Mouse (Mus musculus) CH12.LX (cell line): Measurements from ENCODE around the gene Opn4. TPM values are rescaled to one million over a fixed set of nuclear protein-coding genes. Genes with fewer than 3 reads are reported as not detected.

Experiments
- DNase-seq: peaks from one replicate; pipeline ENCODE4 v3.0.0-alpha.2; 2013; ENCODE audit errors: extremely low read depth
- H3K27ac ChIP-seq: 2 replicates; pipeline ENCODE4 v1.5.1; 2012; ENCODE audit warnings: low read depth, mild to moderate bottlenecking, control low read depth, moderate library complexity; ENCODE audit not compliant: insufficient read depth
- H3K27me3 ChIP-seq: replicated peaks from 2 replicates; pipeline ENCODE3; 2012; ENCODE audit warnings: inconsistent platforms
- H3K36me3 ChIP-seq, 2 experiments: replicated peaks in 1 of 2; 2 replicates each; pipeline versions ENCODE3 to v1.6.1; 2012; ENCODE audit warnings: inconsistent platforms in 1 of 2, low read length in 1 of 2, mild to moderate bottlenecking in 1 of 2, mixed read lengths in 1 of 2, moderate library complexity in 1 of 2; ENCODE audit not compliant: control insufficient read depth in 1 of 2, insufficient read depth in 1 of 2
- H3K4me1 ChIP-seq, 2 experiments: 2 replicates each; pipeline ENCODE4 v1.6.1; 2012; ENCODE audit warnings: inconsistent platforms in 1 of 2, moderate library complexity in 1 of 2; ENCODE audit not compliant: insufficient read depth in 2 of 2, control insufficient read depth in 1 of 2
- H3K4me2 ChIP-seq: 2 replicates; pipeline ENCODE4 v1.6.1; 2012; ENCODE audit warnings: low read depth, mild to moderate bottlenecking, control low read depth; ENCODE audit not compliant: poor library complexity, insufficient read depth, severe bottlenecking
- H3K4me3 ChIP-seq, 3 experiments: fragments of 150-350 bp in 1 of 3; sonication (generic) in 1 of 3; replicated peaks in 1 of 3; 2 replicates each; pipeline versions ENCODE3 to v1.5.1; 2011 to 2012; ENCODE audit warnings: low read depth in 2 of 3, low read length in 2 of 3, mild to moderate bottlenecking in 2 of 3, moderate library complexity in 2 of 3, control low read depth in 1 of 3, improper control_type of control experiment in 1 of 3, inconsistent platforms in 1 of 3, mixed read lengths in 1 of 3; ENCODE audit not compliant: poor library complexity in 1 of 3
- H3K79me2 ChIP-seq: replicated peaks from 2 replicates; pipeline ENCODE4 v1.6.1; 2012; ENCODE audit warnings: mild to moderate bottlenecking, moderate library complexity; ENCODE audit not compliant: control insufficient read depth, poor library complexity, insufficient read depth, severe bottlenecking; ENCODE audit errors: extremely low read depth
- H3K9ac ChIP-seq: 2 replicates; pipeline ENCODE4 v1.6.1; 2012; ENCODE audit warnings: low read depth, mild to moderate bottlenecking, control low read depth, moderate library complexity; ENCODE audit not compliant: insufficient read depth
- H3K9me3 ChIP-seq: replicated peaks from 2 replicates; pipeline ENCODE3; 2012; ENCODE audit warnings: low read length, inconsistent platforms, mixed read lengths
- BHLHE40 ChIP-seq: IDR thresholded peaks from 2 replicates; pipeline ENCODE4 v1.6.1; 2011; ENCODE audit warnings: mild to moderate bottlenecking, low read depth, low read length, improper control_type of control experiment
- CHD1 ChIP-seq: IDR thresholded peaks from 2 replicates; pipeline ENCODE4 v1.6.1; 2012; ENCODE audit warnings: low read depth, low read length, improper control_type of control experiment, inconsistent platforms
- CTCF ChIP-seq, 2 experiments: IDR thresholded peaks in 1 of 2; conservative IDR thresholded peaks in 1 of 2; 2 replicates each; pipeline ENCODE4 v1.5.1; 2011 to 2012; ENCODE audit warnings: low read depth in 2 of 2, low read length in 2 of 2, improper control_type of control experiment in 1 of 2, inconsistent platforms in 1 of 2, mild to moderate bottlenecking in 1 of 2, moderate library complexity in 1 of 2
- ELF1 ChIP-seq: IDR thresholded peaks from 2 replicates; pipeline ENCODE4 v1.6.1; 2014; ENCODE audit warnings: low read depth, mild to moderate bottlenecking, inconsistent platforms, low read length, improper control_type of control experiment
- GABPA ChIP-seq: IDR thresholded peaks from 2 replicates; pipeline ENCODE4 v1.6.1; 2012; ENCODE audit warnings: low read depth, low read length, improper control_type of control experiment, inconsistent platforms; ENCODE audit not compliant: insufficient replicate concordance
- JUN ChIP-seq: IDR thresholded peaks from 2 replicates; pipeline ENCODE4 v1.6.1; 2011; ENCODE audit warnings: low read depth, mild to moderate bottlenecking, low read length, improper control_type of control experiment, moderate library complexity; ENCODE audit not compliant: insufficient read depth
- JUND ChIP-seq: conservative IDR thresholded peaks from 2 replicates; pipeline ENCODE4 v1.6.1; 2011; ENCODE audit warnings: low read depth, low read length, improper control_type of control experiment
- MAFK ChIP-seq: IDR thresholded peaks from 2 replicates; pipeline ENCODE4 v1.6.1; 2011; ENCODE audit warnings: low read length, improper control_type of control experiment; ENCODE audit not compliant: insufficient replicate concordance
- MAZ ChIP-seq: IDR thresholded peaks from 2 replicates; pipeline ENCODE4 v1.6.1; 2012; ENCODE audit warnings: low read depth, mild to moderate bottlenecking, inconsistent platforms, low read length, improper control_type of control experiment, moderate library complexity
- MEF2A ChIP-seq: IDR thresholded peaks from 2 replicates; pipeline ENCODE4 v1.6.1; 2014; ENCODE audit warnings: low read depth, mild to moderate bottlenecking, inconsistent platforms, low read length, improper control_type of control experiment, borderline replicate concordance
- MXI1 ChIP-seq: IDR thresholded peaks from 2 replicates; pipeline ENCODE4 v1.6.1; 2011; ENCODE audit warnings: mild to moderate bottlenecking, low read depth, low read length, improper control_type of control experiment
- NRF1 ChIP-seq: IDR thresholded peaks from 2 replicates; pipeline ENCODE4 v1.6.1; 2014; ENCODE audit warnings: low read depth, mild to moderate bottlenecking, inconsistent platforms, low read length, improper control_type of control experiment, moderate library complexity
- PAX5 ChIP-seq: IDR thresholded peaks from 2 replicates; pipeline ENCODE4 v1.6.1; 2012; ENCODE audit warnings: low read length, inconsistent platforms, mixed read lengths
- POLR2AphosphoS2 ChIP-seq: IDR thresholded peaks from 2 replicates; pipeline ENCODE4 v1.6.1; 2011; ENCODE audit warnings: low read depth, low read length, improper control_type of control experiment
- RAD21 ChIP-seq: IDR thresholded peaks from 2 replicates; pipeline ENCODE4 v1.6.1; 2011; ENCODE audit warnings: low read depth, mild to moderate bottlenecking, low read length, improper control_type of control experiment, moderate library complexity
- SIN3A ChIP-seq: IDR thresholded peaks from 2 replicates; pipeline ENCODE4 v1.6.1; 2012; ENCODE audit warnings: low read length, improper control_type of control experiment, inconsistent platforms
- TBP ChIP-seq: conservative IDR thresholded peaks from 2 replicates; pipeline ENCODE4 v1.6.1; 2011; ENCODE audit warnings: low read depth, low read length, improper control_type of control experiment
- TCF12 ChIP-seq: IDR thresholded peaks from 2 replicates; pipeline ENCODE4 v1.6.1; 2014; ENCODE audit warnings: low read depth, mild to moderate bottlenecking, inconsistent platforms, low read length, improper control_type of control experiment
- USF1 ChIP-seq: IDR thresholded peaks from 2 replicates; pipeline ENCODE4 v1.6.1; 2014; ENCODE audit warnings: low read depth, mild to moderate bottlenecking, inconsistent platforms, low read length, improper control_type of control experiment
- USF2 ChIP-seq: conservative IDR thresholded peaks from 2 replicates; pipeline ENCODE4 v1.6.1; 2011; ENCODE audit warnings: low read depth, low read length, improper control_type of control experiment
- ZC3H11A ChIP-seq: IDR thresholded peaks from 2 replicates; pipeline ENCODE4 v1.6.1; 2012; ENCODE audit warnings: low read depth, mild to moderate bottlenecking, inconsistent platforms, low read length, improper control_type of control experiment
- ZKSCAN1 ChIP-seq: IDR thresholded peaks from 2 replicates; pipeline ENCODE4 v1.6.1; 2012; ENCODE audit warnings: low read depth, inconsistent platforms, low read length, improper control_type of control experiment, borderline replicate concordance
- ZMIZ1 ChIP-seq: IDR thresholded peaks from 2 replicates; pipeline ENCODE4 v1.6.1; 2012; ENCODE audit warnings: low read depth, mild to moderate bottlenecking, inconsistent platforms, low read length, improper control_type of control experiment
- ZNF384 ChIP-seq: IDR thresholded peaks from 2 replicates; pipeline ENCODE4 v1.6.1; 2012; ENCODE audit warnings: low read depth, low read length, improper control_type of control experiment, inconsistent platforms
- dilution Hi-C: fragments of 300-500 bp; cut with MboI; formaldehyde crosslinking; loops from 2 replicates; pipeline ENCODE4 v1.14.3; 2020; ENCODE audit warnings: low sequenced_read_pairs; ENCODE audit not compliant: extremely low pct_unique_long_range_greater_than_20kb, extremely low pct_ligation_motif_present
- in situ Hi-C: fragments of 300-500 bp; cut with MboI; formaldehyde crosslinking; loops from 3 replicates; pipeline ENCODE4 v1.14.3; 2019; ENCODE audit warnings: low sequenced_read_pairs, low pct_ligation_motif_present, low pct_unique_long_range_greater_than_20kb, mixed read lengths
- polyA plus RNA-seq: library from polyadenylated mRNA; unstranded; fragments of >175 nt; gene quantifications from 2 replicates; pipeline ENCODE4 v1.2.1, GENCODE M21; 2012; ENCODE audit warnings: low read depth; ENCODE audit not compliant: insufficient read length
- total RNA-seq, 2 experiments: library from RNA; depleted of rRNA; stranded (reverse); fragments of 300-350 nt in 1 of 2; fragments of >200 nt in 1 of 2; gene quantifications; 2 replicates each; pipeline ENCODE4 v1.2.3; 2012 to 2014

Opn4 gene
- total and polyA plus RNA-seq, 3 experiments, result not detected

- H3K4me1 ChIP-seq, result peaks cover 10 to 19% of the 10 kb centered on the region in 2 experiments
- DNase-seq, result no peak
- no peaks in the 10 kb centered on the region for H3K27me3 ChIP-seq
- no peak overlapping the region for H3K27ac ChIP-seq
- H3K4me3 ChIP-seq, result no peak overlapping the region
- no peak overlapping the region for H3K4me2 ChIP-seq
- TF ChIP-seq JUND, result no peak
- TF ChIP-seq CTCF (conservative IDR thresholded peaks at IDR 0.05 in 1 of 2, IDR thresholded peaks at IDR 0.05 in 1 of 2; ENCODE audit: low read depth in 2 of 2, low read length in 2 of 2), result peak in 1 of 2 experiments; percentile 51; a peak in 2 of 4 replicates
- TF ChIP-seq TBP, result no peak
- no peak for TF ChIP-seq CHD1
- TF ChIP-seq NRF1, result no peak
- no peak for TF ChIP-seq MAFK
- TF ChIP-seq USF2, result no peak
- TF ChIP-seq MXI1, result no peak
- TF ChIP-seq PAX5, result no peak
- no peaks in the 10 kb centered on the region for H3K36me3 ChIP-seq
- H3K9me3 ChIP-seq, result no peaks in the 10 kb centered on the region
- H3K79me2 ChIP-seq, result no peaks in the 10 kb centered on the region
- in situ Hi-C loops (loop anchor here (10.0 kb wide), 1 partner anchor 489 kb away; the partner anchor contains the start of gene Anxa8), dilution Hi-C loops (no loop called here)
- H3K9ac ChIP-seq, result no peak overlapping the region
Observed at GRCm38 (mm10) chr14:34574068-34574467, 25.9 kb downstream of the Opn4 start.

GRCm38 (mm10) chr14:34573348-34573913 lies 26.5 kb downstream of the Opn4 start:
- Histone ChIP-seq H3K9me3 (no peaks in the 10 kb centered on the region), H3K9ac (no peak overlapping the region), H3K27ac (no peak overlapping the region), H3K4me2 (no peak overlapping the region), H3K36me3 (no peaks in the 10 kb centered on the region), H3K4me3 (no peak overlapping the region), H3K27me3 (no peaks in the 10 kb centered on the region), H3K79me2 (no peaks in the 10 kb centered on the region), H3K4me1 (peaks cover 10 to 19% of the 10 kb centered on the region in 2 experiments)
- DNase-seq, result no peak
- in situ Hi-C loops (loop anchor here (10.0 kb wide), 1 partner anchor 489 kb away; the partner anchor contains the start of gene Anxa8), dilution Hi-C loops (no loop called here)
- no peak for TF ChIP-seq ZKSCAN1
- no peak for TF ChIP-seq PAX5
- no peak for TF ChIP-seq ZNF384
- TF ChIP-seq SIN3A, result no peak
- no peak for TF ChIP-seq RAD21
- TF ChIP-seq ZMIZ1, result no peak
- no peak for TF ChIP-seq TCF12
- no peak for TF ChIP-seq ZC3H11A
- TF ChIP-seq ELF1, result no peak
- TF ChIP-seq GABPA, result no peak
- TF ChIP-seq MXI1, result no peak
- no peak for TF ChIP-seq JUN
- no peak for TF ChIP-seq MEF2A
- TF ChIP-seq MAZ, result no peak
- no peak for TF ChIP-seq USF1
- no peak for TF ChIP-seq POLR2AphosphoS2
- TF ChIP-seq NRF1, result no peak
- no peak for TF ChIP-seq BHLHE40
